Mouse (Mus musculus) T-helper 2 cell (primary cell): Measurements from ENCODE around the gene Cpsf2.

Source experiments
- in situ Hi-C: fragments of 300-600 bp; cut with MboI, MseI; formaldehyde crosslinking; loops from one replicate; pipeline ENCODE4 v1.15.1; 2025; ENCODE audit warnings: high pct_unique_total_duplicates

Cpsf2 gene

DNA sequence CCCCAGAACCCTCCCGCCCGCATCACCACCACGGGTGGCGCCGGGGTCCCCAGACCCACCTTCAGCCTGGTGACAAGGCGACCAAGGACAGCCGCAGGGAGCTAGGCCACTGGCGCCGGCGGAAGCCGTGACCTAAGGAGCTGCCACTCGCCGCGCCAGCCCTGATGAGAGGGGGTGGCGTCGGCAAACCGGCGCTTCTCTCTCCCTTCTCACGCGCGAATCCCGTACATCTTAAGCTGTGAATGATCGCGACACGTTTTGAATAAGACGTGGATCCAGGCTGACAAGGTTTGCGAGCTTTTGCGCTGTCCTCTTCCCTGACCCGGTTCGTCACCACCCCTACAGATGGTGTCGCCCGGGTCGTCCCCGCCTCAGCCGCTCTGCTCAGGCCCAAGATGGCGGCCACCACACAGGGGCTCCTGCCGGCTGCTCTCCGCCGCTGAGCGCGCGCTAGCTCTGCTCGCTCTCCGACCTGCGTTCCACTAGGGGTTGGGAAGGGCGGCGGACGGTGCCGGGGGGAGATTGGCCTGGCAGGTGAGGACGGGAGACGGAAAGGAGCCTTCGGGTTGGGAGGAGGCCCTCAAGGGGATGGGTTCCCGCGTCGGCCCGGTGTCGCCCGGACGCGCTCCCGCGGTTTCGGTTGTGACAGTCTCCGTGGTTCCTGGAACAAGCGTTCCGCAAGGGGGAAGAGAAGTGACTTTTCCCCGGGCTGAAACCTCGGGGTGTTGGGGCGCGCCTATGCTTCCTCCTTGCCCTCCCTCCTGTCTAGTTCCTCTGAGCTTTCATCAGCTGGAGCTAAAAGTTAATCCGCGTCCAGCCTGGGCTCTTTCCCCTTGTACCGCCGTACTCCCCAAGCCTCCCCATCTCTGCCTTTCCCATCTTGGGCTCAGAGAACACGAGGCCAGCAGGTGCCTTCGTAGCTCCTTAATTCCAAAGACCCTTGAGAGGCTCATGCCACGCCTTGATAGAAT lies at the start of gene Cpsf2:
Gene Cpsf2 (plus strand): TSS at position 388 of the 971 bp plus-strand sequence.
- in situ Hi-C loops, result loop anchor here (5.0 kb wide), 1 partner anchor 74 kb away; no protein-coding TSS in a partner anchor

- in situ Hi-C loops, result no loop called here
These were observed 47.4 kb upstream of the Cpsf2 start for GRCm38 (mm10) chr12:101928423-101928822.

- in situ Hi-C loops, result no loop called here
These were observed 40.6 kb upstream of the Cpsf2 start for GRCm38 (mm10) chr12:101935223-101935622.

GRCm38 (mm10) chr12:101937572-101937971 lies 38.2 kb upstream of the Cpsf2 start:
- in situ Hi-C loops, result no loop called here

DNA sequence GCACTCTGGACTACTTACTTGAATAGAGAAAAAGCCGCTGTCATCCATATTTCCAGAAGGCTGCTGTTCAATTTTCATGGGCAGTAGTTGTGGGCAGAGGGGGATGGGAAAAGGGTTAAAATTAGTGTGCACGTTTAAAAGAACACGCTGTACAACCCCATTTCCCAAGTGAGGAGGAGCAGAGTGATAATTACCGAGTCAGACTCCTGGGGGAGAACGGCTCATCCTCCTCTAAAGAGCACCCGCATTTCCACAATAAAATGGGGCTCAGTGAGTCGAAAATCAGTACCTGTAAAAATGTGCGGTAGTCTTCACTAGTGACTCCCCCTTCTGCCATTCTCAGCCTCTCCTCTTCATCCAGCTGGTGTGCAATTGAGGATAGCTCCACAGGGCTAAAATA lies 27.8 kb upstream of the Cpsf2 start:
- in situ Hi-C loops, result no loop called here

GRCm38 (mm10) chr12:101948801-101949200 lies 27.0 kb upstream of the Cpsf2 start:
- in situ Hi-C loops, result no loop called here

DNA sequence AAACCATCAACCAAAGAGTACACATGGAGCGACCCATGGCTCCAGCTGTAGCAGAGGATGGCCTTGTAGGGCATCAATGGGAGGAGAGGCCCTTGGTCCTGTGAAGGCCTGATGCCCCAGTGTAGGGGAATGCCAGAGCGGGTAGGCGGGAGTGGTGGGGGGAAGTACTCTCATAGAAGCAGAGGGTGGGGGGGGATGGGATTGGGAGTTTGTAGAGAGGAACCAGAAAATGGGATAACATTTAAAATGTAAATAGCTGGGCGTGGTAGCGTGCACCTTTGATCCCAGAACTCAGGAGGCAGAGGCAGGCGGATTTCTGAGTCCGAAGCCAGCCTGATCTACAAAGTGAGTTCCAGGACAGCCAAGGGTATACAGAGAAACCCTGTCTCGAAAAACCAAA lies 20.0 kb upstream of the Cpsf2 start:
- in situ Hi-C loops, result loop anchor here (25.0 kb wide), 1 partner anchor 869 kb away; the partner anchor contains the start of gene Ppp4r3a

GRCm38 (mm10) chr12:101957079-101957941 lies 18.5 kb upstream of the Cpsf2 start:
- in situ Hi-C loops, result loop anchor here (25.0 kb wide), 1 partner anchor 870 kb away; the partner anchor contains the start of gene Ppp4r3a

GRCm38 (mm10) chr12:101957942-101958544 lies 17.7 kb upstream of the Cpsf2 start, which contains the start of gene Atxn3:
Gene Atxn3 (minus strand): TSS chr12:101958246.
- in situ Hi-C loops, result loop anchor here (25.0 kb wide), 1 partner anchor 871 kb away; the partner anchor contains the start of gene Ppp4r3a

DNA sequence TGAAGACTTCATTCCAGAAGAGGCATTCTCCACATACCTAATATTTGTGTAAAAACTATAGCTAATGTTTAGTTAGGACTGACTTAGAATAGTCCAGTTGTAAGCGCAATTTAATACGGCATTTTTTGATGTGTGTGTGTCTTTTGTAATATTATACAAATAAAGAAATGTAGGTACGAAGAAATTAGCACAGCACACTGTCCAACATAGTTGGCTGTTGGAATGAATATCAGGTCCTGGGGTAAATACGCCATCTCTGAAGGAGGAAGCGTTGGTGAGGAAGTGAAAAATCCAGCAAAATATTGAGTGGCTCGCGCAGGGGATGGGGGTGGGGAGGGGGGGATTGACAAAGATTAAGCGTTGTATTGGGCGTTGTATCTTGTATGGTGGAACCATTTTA lies 17.2 kb upstream of the Cpsf2 start:
- in situ Hi-C loops, result loop anchor here (25.0 kb wide), 1 partner anchor 871 kb away; the partner anchor contains the start of gene Ppp4r3a

GRCm38 (mm10) chr12:101958960-101959780 lies 16.6 kb upstream of the Cpsf2 start:
- in situ Hi-C loops, result loop anchor here (25.0 kb wide), 1 partner anchor 872 kb away; the partner anchor contains the start of gene Ppp4r3a

DNA sequence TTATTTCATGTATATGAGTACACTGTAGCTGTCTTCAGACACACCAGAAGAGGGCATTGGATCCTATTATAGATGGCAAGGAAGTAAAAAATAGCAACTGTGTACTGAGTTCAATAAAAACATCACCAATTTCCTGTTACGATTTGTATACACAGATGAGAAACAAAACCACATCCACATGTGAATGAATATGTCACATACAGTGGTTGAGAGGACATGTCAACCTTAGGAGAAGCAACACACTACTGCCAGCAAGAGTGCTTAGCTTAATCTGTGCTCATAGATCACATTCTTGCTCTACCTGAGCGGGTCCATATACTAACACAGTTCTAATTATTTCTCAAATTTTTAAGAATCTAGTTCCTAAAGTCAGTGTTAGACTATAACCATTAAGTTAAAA lies 4.5 kb upstream of the Cpsf2 start:
- in situ Hi-C loops, result loop anchor here (25.0 kb wide), 1 partner anchor 884 kb away; the partner anchor contains the start of gene Ppp4r3a

DNA sequence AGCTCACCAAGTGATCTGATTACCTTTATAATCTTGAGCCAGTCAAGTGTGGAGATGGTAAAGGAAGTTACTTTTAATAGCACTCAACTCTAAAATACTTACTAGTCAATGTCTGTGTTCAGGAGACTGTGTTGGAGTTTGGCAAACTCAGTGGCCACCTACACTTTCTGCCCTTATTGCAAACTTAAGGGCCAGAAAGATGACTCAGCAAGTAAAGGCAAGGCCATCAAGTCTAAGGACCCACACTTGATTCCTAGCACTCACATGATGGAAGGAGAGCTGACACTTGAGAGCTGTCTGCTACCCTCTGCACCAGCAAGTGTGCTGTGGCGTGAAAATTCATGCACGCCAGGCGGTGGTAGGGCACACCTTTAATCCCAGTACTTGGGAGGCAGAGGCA lies 3.6 kb upstream of the Cpsf2 start:
- in situ Hi-C loops, result loop anchor here (25.0 kb wide), 1 partner anchor 885 kb away; the partner anchor contains the start of gene Ppp4r3a

- in situ Hi-C loops, result loop anchor here (25.0 kb wide), 1 partner anchor 887 kb away; the partner anchor contains the start of gene Ppp4r3a
These were observed 1.2 kb upstream of the Cpsf2 start for GRCm38 (mm10) chr12:101974571-101974970.

DNA sequence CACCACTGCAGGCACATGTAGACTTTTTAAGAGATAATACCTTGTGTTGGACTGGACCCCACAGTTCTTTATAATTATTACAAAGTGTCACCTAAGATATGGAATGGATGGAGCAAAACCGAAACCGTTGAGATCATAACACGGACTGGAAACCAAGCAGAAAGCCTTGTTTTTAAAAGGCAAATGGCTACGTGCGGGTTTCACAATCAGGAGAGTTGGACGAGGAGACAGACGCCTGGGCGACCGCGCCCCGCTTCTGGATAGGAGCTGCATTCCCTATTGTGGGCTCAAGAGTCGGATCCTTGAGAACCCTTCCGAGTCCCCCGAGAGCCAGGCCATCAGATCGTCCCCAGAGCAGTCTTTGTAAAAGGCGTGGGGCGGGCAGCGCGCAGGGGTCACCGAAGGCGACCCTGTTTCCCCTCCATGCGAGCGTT lies 604 bp upstream of the Cpsf2 start:
- in situ Hi-C loops, result loop anchor here (5.0 kb wide), 1 partner anchor 73 kb away; no protein-coding TSS in a partner anchor

GRCm38 (mm10) chr12:101976651-101977403 lies 1.0 kb downstream of the Cpsf2 start:
- in situ Hi-C loops, result loop anchor here (5.0 kb wide), 1 partner anchor 75 kb away; no protein-coding TSS in a partner anchor

DNA sequence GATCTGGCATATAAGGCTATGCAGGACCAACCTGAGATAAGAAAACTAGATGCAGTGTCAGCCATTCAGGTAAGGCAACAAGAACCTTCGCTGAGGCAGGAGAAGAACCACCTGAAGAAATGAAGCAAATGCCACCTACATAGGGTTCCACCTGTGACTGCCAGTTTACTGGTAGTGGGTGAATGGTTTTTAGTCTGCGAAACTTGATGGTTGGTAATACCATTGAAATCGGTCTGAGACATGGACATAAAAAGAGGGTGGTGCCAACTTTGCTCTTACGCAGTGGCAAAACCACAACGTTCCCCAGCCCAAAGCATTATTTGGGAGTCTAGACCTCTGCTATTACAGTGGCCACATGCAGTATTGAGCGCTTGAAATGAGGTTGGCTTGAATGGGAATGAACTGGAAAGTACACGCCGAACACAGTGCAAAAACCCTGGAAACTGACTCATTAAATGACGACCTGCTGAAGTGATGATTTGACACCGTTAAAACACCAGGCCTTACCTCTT lies 1.7 kb downstream of the Cpsf2 start:
- in situ Hi-C loops, result loop anchor here (5.0 kb wide), 1 partner anchor 75 kb away; no protein-coding TSS in a partner anchor

GRCm38 (mm10) chr12:101978162-101978561 lies 2.4 kb downstream of the Cpsf2 start:
- in situ Hi-C loops, result loop anchor here (5.0 kb wide), 1 partner anchor 76 kb away; no protein-coding TSS in a partner anchor

DNA sequence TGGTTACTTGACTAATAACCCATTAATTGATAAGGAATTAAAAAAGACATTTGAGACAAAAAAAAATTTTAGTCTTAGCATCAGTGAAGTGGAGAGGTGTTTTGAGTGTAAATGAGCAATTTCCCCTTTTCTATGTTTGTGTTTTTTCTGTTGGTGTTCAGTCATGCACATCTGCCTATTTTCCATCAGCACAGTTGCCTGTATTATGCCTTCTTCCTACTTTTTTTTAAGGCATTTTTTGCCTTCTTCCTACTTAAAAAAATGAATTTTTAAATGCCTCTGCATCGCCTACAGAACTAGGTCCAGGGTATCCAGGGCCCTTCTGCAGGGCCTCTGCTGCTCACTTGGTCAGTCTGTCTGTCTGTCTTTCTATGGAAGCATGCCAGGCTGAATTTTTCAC lies 2.8 kb downstream of the Cpsf2 start:
- in situ Hi-C loops, result loop anchor here (5.0 kb wide), 1 partner anchor 76 kb away; no protein-coding TSS in a partner anchor
